Mouse (Mus musculus): ENCODE results near the gene Nagpa. TPM values are rescaled to one million over a fixed set of nuclear protein-coding genes. Genes with fewer than 3 reads are reported as not detected.

Nagpa gene
- total RNA-seq, 2 experiments from 2014 or later = 7.7 to 9.2 TPM

GRCm38 (mm10) chr16:5202681-5203080 lies 1.1 kb downstream of the Nagpa start:
- peak; percentile 51 to 65 for DNase-seq (ENCODE audit: low spot score in 2 of 2)

GRCm38 (mm10) chr16:5195080-5195479 lies 8.7 kb downstream of the Nagpa start:
- peak; percentile 59 to 66 for DNase-seq (ENCODE audit: low spot score in 2 of 2)

GRCm38 (mm10) chr16:5186234-5186633 lies 17.6 kb downstream of the Nagpa start:
- no peak for DNase-seq (ENCODE audit: low spot score in 2 of 2)

GRCm38 (mm10) chr16:5185691-5186090 lies 18.1 kb downstream of the Nagpa start:
- no peak for DNase-seq (ENCODE audit: low spot score in 2 of 2)

GRCm38 (mm10) chr16:5184956-5185355 lies 18.9 kb downstream of the Nagpa start:
- no peak for DNase-seq (ENCODE audit: low spot score in 2 of 2)

GRCm38 (mm10) chr16:5184101-5184500 lies 19.7 kb downstream of the Nagpa start:
- no peak for DNase-seq (ENCODE audit: low spot score in 2 of 2)

GRCm38 (mm10) chr16:5183310-5183975 lies 20.4 kb downstream of the Nagpa start:
- no peak for DNase-seq (ENCODE audit: low spot score in 2 of 2)

- DNase-seq (ENCODE audit: low spot score in 2 of 2) = no peak
Measured at GRCm38 (mm10) chr16:5172636-5173035, 31.2 kb downstream of the Nagpa start.

- no peak for DNase-seq (ENCODE audit: low spot score in 2 of 2)
Measured at GRCm38 (mm10) chr16:5168829-5169228, 35.0 kb downstream of the Nagpa start.

- no peak for DNase-seq (ENCODE audit: low spot score in 2 of 2)
Measured at GRCm38 (mm10) chr16:5168038-5168437, 35.8 kb downstream of the Nagpa start.

- no peak for DNase-seq (ENCODE audit: low spot score in 2 of 2)
Measured at GRCm38 (mm10) chr16:5164327-5164726, 39.5 kb downstream of the Nagpa start.

- DNase-seq (ENCODE audit: low spot score in 2 of 2) = no peak
Measured at GRCm38 (mm10) chr16:5159248-5159647, 44.6 kb downstream of the Nagpa start.

GRCm38 (mm10) chr16:5157113-5157512 lies 46.7 kb downstream of the Nagpa start:
- no peak for DNase-seq (ENCODE audit: low spot score in 2 of 2)

GRCm38 (mm10) chr16:5156495-5156894 lies 47.3 kb downstream of the Nagpa start:
- DNase-seq (ENCODE audit: low spot score in 2 of 2) = no peak

- DNase-seq (ENCODE audit: low spot score in 2 of 2) = no peak
Measured at GRCm38 (mm10) chr16:5155014-5155413, 48.8 kb downstream of the Nagpa start.

GRCm38 (mm10) chr16:5153299-5154026 lies 50.3 kb downstream of the Nagpa start:
- no peak for DNase-seq (ENCODE audit: low spot score in 2 of 2)

GRCm38 (mm10) chr16:5150544-5150943 lies 53.3 kb downstream of the Nagpa start:
- DNase-seq (ENCODE audit: low spot score in 2 of 2) = no peak

GRCm38 (mm10) chr16:5147037-5147385 lies 56.8 kb downstream of the Nagpa start, which contains the start of gene Sec14l5:
Sec14l5 (plus strand) TSS chr16:5147109.
- DNase-seq (ENCODE audit: low spot score in 2 of 2) = no peak

- peak in 1 of 2 experiments; percentile 47 for DNase-seq (ENCODE audit: low spot score in 2 of 2)
Measured at GRCm38 (mm10) chr16:5146367-5147036, 57.3 kb downstream of the Nagpa start.

- DNase-seq (ENCODE audit: low spot score in 2 of 2) = peak; percentile 84 to 85
Measured at GRCm38 (mm10) chr16:5145570-5145969, 58.2 kb downstream of the Nagpa start.

Measured in layer of hippocampus, postnatal 10 days (tissue).